Mouse (Mus musculus): ENCODE results near the gene Gpc5. TPM values are rescaled to one million over a fixed set of nuclear protein-coding genes. Genes with fewer than 3 reads are reported as not detected.

Gene Gpc5
- polyA plus RNA-seq, 1 experiment from 2014 or later: 11.6 TPM

DNA sequence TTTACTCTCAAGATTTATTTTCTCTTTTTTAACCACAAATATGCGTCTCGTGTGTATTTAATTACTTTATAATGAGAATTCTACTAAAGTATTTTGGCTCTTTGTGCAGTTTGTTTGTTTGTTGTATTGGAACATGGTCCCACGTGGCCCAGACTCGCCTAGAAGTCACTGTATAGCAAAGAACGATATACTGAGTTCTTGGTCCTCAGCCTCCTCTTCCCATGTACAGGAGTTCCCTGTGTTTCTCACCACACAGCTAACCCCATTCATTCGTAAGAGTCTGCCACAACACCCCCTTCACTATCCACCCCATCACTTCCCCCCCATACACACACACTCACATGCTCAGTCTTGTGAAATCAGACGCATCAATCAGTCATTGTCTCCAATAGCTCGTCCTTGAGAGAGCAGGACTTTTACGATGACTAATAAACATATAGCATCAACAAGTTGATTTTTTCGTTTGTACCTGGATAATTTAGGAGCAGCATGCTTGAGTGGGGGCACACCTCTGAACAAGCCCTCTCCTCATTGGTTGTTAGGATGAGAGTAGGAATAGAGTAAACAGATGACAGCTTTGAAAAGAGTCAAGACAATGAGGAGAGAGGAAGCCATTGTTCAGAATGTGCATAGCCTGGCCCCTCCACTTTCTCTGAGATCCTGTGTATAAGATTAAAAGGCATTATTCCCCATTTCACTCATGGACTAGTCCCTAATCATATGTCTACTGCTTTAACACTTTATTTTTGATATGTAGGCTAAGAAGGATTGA, 740.0 kb downstream of the Gpc5 start:
- H3K27me3 ChIP-seq (ENCODE audit: insufficient read depth, low read length): no peaks in the 10 kb centered on the region
- H3K4me1 ChIP-seq (ENCODE audit: insufficient read depth, low read length): no peaks in the 10 kb centered on the region
- no peak overlapping the region for H3K9ac ChIP-seq (replicated peaks; ENCODE audit: low read length)
- no peaks in the 10 kb centered on the region for H3K36me3 ChIP-seq (ENCODE audit: insufficient read depth, low read length)
- H3K4me3 ChIP-seq (ENCODE audit: low read length): no peak overlapping the region
- no peak overlapping the region for H3K27ac ChIP-seq (ENCODE audit: low read length)
- H3K9me3 ChIP-seq (ENCODE audit: low read length): no peaks in the 10 kb centered on the region
- ATAC-seq (ENCODE audit: low FRiP score, low TSS enrichment): no peak
- H3K4me2 ChIP-seq (replicated peaks; ENCODE audit: low read depth, low read length): no peak overlapping the region
- 74% methylated on average over 10 of the region's 10 CpGs for WGBS

DNA sequence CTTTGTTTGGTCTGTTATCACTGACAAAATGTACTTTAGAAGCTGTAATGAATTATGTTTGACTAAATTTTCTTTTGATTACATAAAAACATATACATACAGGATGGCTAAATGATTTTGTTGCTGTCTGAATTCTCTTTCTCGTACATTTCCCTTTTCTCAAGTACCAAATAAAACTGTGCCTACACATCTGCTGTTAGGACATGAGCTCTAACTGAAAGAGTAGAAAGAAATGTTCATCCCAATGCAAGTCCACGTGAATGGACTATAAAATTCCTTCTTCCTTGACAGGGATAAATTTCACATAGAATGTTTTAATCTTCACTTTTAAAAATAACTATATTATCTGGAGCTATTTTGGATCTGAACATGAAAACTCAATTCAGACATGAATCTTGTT, 751.8 kb downstream of the Gpc5 start:
- no peak overlapping the region for H3K9ac ChIP-seq (replicated peaks; ENCODE audit: low read length)
- ATAC-seq (ENCODE audit: low FRiP score, low TSS enrichment): no peak
- H3K4me2 ChIP-seq (replicated peaks; ENCODE audit: low read depth, low read length): no peak overlapping the region
- no peaks in the 10 kb centered on the region for H3K9me3 ChIP-seq (ENCODE audit: low read length)
- WGBS: 70% methylated on average over 2 of the region's 2 CpGs
- H3K36me3 ChIP-seq (ENCODE audit: insufficient read depth, low read length): no peaks in the 10 kb centered on the region
- H3K4me1 ChIP-seq (ENCODE audit: insufficient read depth, low read length): no peaks in the 10 kb centered on the region
- no peaks in the 10 kb centered on the region for H3K27me3 ChIP-seq (ENCODE audit: insufficient read depth, low read length)
- H3K4me3 ChIP-seq (ENCODE audit: low read length): no peak overlapping the region
- H3K27ac ChIP-seq (ENCODE audit: low read length): no peak overlapping the region

GRCm38 (mm10) chr14:115844773-115845427, 752.9 kb downstream of the Gpc5 start:
- H3K4me2 ChIP-seq (replicated peaks; ENCODE audit: low read depth, low read length): no peak overlapping the region
- H3K9me3 ChIP-seq (ENCODE audit: low read length): no peaks in the 10 kb centered on the region
- H3K27me3 ChIP-seq (ENCODE audit: insufficient read depth, low read length): no peaks in the 10 kb centered on the region
- no peak for ATAC-seq (ENCODE audit: low FRiP score, low TSS enrichment)
- H3K4me1 ChIP-seq (ENCODE audit: insufficient read depth, low read length): no peaks in the 10 kb centered on the region
- no peaks in the 10 kb centered on the region for H3K36me3 ChIP-seq (ENCODE audit: insufficient read depth, low read length)
- 92% methylated on average over 1 of the region's 1 CpGs for WGBS
- no peak overlapping the region for H3K27ac ChIP-seq (ENCODE audit: low read length)
- H3K9ac ChIP-seq (replicated peaks; ENCODE audit: low read length): no peak overlapping the region
- no peak overlapping the region for H3K4me3 ChIP-seq (ENCODE audit: low read length)

GRCm38 (mm10) chr14:115869127-115869526, 777.1 kb downstream of the Gpc5 start:
- no peak overlapping the region for H3K9ac ChIP-seq (replicated peaks; ENCODE audit: low read length)
- peak; percentile 73; the same call in 1 of the 2 replicates for ATAC-seq (ENCODE audit: low FRiP score, low TSS enrichment)
- no peaks in the 10 kb centered on the region for H3K9me3 ChIP-seq (ENCODE audit: low read length)
- no peak overlapping the region for H3K4me2 ChIP-seq (replicated peaks; ENCODE audit: low read depth, low read length)
- WGBS: 82% methylated on average over 3 of the region's 3 CpGs
- H3K27ac ChIP-seq (ENCODE audit: low read length): peak overlapping the region; percentile 58; the same call in 1 of the 2 replicates
- H3K27me3 ChIP-seq (ENCODE audit: insufficient read depth, low read length): no peaks in the 10 kb centered on the region
- H3K36me3 ChIP-seq (ENCODE audit: insufficient read depth, low read length): no peaks in the 10 kb centered on the region
- H3K4me1 ChIP-seq (ENCODE audit: insufficient read depth, low read length): 0 out of 2 replicates have a peak, but pooled peaks cover 6% of the 10 kb centered on the region
- H3K4me3 ChIP-seq (ENCODE audit: low read length): no peak overlapping the region

DNA sequence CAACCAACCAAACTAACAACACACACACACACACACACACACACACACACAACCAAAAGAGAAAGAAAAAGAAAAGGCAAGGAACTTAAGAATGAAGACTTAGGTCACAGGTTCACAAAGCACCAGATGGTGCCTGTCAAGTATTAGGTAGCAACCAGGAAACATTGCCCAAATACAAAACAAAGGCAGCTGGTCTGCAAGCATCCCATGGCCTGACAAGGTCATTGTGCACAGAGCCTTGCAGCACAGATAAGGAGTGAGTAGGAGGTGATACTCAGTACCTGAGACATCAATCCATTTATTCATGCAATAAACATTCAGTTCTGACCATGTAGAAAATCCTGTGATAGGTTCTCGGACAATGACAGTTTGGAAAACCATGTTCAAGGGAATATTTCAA, 884.0 kb downstream of the Gpc5 start:
- no peaks in the 10 kb centered on the region for H3K9me3 ChIP-seq (ENCODE audit: low read length)
- no peaks in the 10 kb centered on the region for H3K27me3 ChIP-seq (ENCODE audit: insufficient read depth, low read length)
- 32% methylated on average over 1 of the region's 1 CpGs for WGBS

GRCm38 (mm10) chr14:115979233-115979632, 887.2 kb downstream of the Gpc5 start:
- H3K9ac ChIP-seq (replicated peaks; ENCODE audit: low read length): no peak overlapping the region
- WGBS: 77% methylated on average over 2 of the region's 2 CpGs

More for the DNA sequence above, 884.0 kb downstream of the Gpc5 start:
- Histone ChIP-seq H3K4me1 (ENCODE audit: insufficient read depth, low read length) (no peaks in the 10 kb centered on the region), H3K4me3 (ENCODE audit: low read length) (no peak overlapping the region), H3K4me2 (replicated peaks; ENCODE audit: low read depth, low read length) (no peak overlapping the region), H3K27ac (ENCODE audit: low read length) (no peak overlapping the region), H3K9ac (replicated peaks; ENCODE audit: low read length) (no peak overlapping the region), H3K36me3 (ENCODE audit: insufficient read depth, low read length) (no peaks in the 10 kb centered on the region)
- ATAC-seq (ENCODE audit: low FRiP score, low TSS enrichment): no peak; the same call in 1 of the 2 replicates

GRCm38 (mm10) chr14:115990764-115991163, 898.7 kb downstream of the Gpc5 start:
- Histone ChIP-seq H3K4me3 (ENCODE audit: low read length) (no peak overlapping the region), H3K9me3 (ENCODE audit: low read length) (no peaks in the 10 kb centered on the region), H3K27me3 (ENCODE audit: insufficient read depth, low read length) (no peaks in the 10 kb centered on the region), H3K4me2 (replicated peaks; ENCODE audit: low read depth, low read length) (no peak overlapping the region), H3K27ac (ENCODE audit: low read length) (no peak overlapping the region), H3K9ac (replicated peaks; ENCODE audit: low read length) (no peak overlapping the region), H3K36me3 (ENCODE audit: insufficient read depth, low read length) (no peaks in the 10 kb centered on the region), H3K4me1 (ENCODE audit: insufficient read depth, low read length) (no peaks in the 10 kb centered on the region)
- whole genome bisulfite sequencing: 70% methylated on average over 2 of the region's 2 CpGs
- no peak for ATAC-seq (ENCODE audit: low FRiP score, low TSS enrichment)

More at GRCm38 (mm10) chr14:115979233-115979632, 887.2 kb downstream of the Gpc5 start:
- Histone ChIP-seq H3K27me3 (ENCODE audit: insufficient read depth, low read length) (no peaks in the 10 kb centered on the region), H3K9me3 (ENCODE audit: low read length) (no peaks in the 10 kb centered on the region), H3K4me3 (ENCODE audit: low read length) (no peak overlapping the region), H3K4me1 (ENCODE audit: insufficient read depth, low read length) (no peaks in the 10 kb centered on the region), H3K4me2 (replicated peaks; ENCODE audit: low read depth, low read length) (no peak overlapping the region), H3K36me3 (ENCODE audit: insufficient read depth, low read length) (no peaks in the 10 kb centered on the region), H3K27ac (ENCODE audit: low read length) (no peak overlapping the region)
- no peak for ATAC-seq (ENCODE audit: low FRiP score, low TSS enrichment)

- Histone ChIP-seq H3K27ac (ENCODE audit: low read length) (no peak overlapping the region), H3K4me1 (ENCODE audit: insufficient read depth, low read length) (no peaks in the 10 kb centered on the region), H3K9me3 (ENCODE audit: low read length) (no peaks in the 10 kb centered on the region), H3K27me3 (ENCODE audit: insufficient read depth, low read length) (no peaks in the 10 kb centered on the region), H3K4me2 (replicated peaks; ENCODE audit: low read depth, low read length) (no peak overlapping the region), H3K36me3 (ENCODE audit: insufficient read depth, low read length) (no peaks in the 10 kb centered on the region), H3K9ac (replicated peaks; ENCODE audit: low read length) (no peak overlapping the region), H3K4me3 (ENCODE audit: low read length) (no peak overlapping the region)
- ATAC-seq (ENCODE audit: low FRiP score, low TSS enrichment): peak; percentile 75
- WGBS: 20% methylated on average over 5 of the region's 5 CpGs
These were observed 901.6 kb downstream of the Gpc5 start for GRCm38 (mm10) chr14:115993520-115994106.

GRCm38 (mm10) chr14:115998931-115999330, 906.9 kb downstream of the Gpc5 start:
- no peaks in the 10 kb centered on the region for H3K9me3 ChIP-seq (ENCODE audit: low read length)
- no peaks in the 10 kb centered on the region for H3K4me1 ChIP-seq (ENCODE audit: insufficient read depth, low read length)
- H3K27me3 ChIP-seq (ENCODE audit: insufficient read depth, low read length): no peaks in the 10 kb centered on the region
- H3K4me2 ChIP-seq (replicated peaks; ENCODE audit: low read depth, low read length): no peak overlapping the region
- ATAC-seq (ENCODE audit: low FRiP score, low TSS enrichment): peak; percentile 82; the same call in 1 of the 2 replicates
- H3K4me3 ChIP-seq (ENCODE audit: low read length): no peak overlapping the region
- no peak overlapping the region for H3K27ac ChIP-seq (ENCODE audit: low read length)
- no peaks in the 10 kb centered on the region for H3K36me3 ChIP-seq (ENCODE audit: insufficient read depth, low read length)
- H3K9ac ChIP-seq (replicated peaks; ENCODE audit: low read length): no peak overlapping the region
- 30% methylated on average over 4 of the region's 4 CpGs for WGBS

GRCm38 (mm10) chr14:116087010-116087409, 995.0 kb downstream of the Gpc5 start:
- 57% methylated on average over 4 of the region's 4 CpGs for WGBS
- H3K36me3 ChIP-seq (ENCODE audit: insufficient read depth, low read length): no peaks in the 10 kb centered on the region
- no peak overlapping the region for H3K9ac ChIP-seq (replicated peaks; ENCODE audit: low read length)
- no peaks in the 10 kb centered on the region for H3K4me1 ChIP-seq (ENCODE audit: insufficient read depth, low read length)
- H3K4me2 ChIP-seq (replicated peaks; ENCODE audit: low read depth, low read length): no peak overlapping the region
- no peak overlapping the region for H3K27ac ChIP-seq (ENCODE audit: low read length)
- H3K9me3 ChIP-seq (ENCODE audit: low read length): no peaks in the 10 kb centered on the region
- no peak for ATAC-seq (ENCODE audit: low FRiP score, low TSS enrichment)
- no peak overlapping the region for H3K4me3 ChIP-seq (ENCODE audit: low read length)
- no peaks in the 10 kb centered on the region for H3K27me3 ChIP-seq (ENCODE audit: insufficient read depth, low read length)

Data from kidney, embryonic 16.5 days (tissue).